Mouse (Mus musculus) midbrain, embryonic 14.5 days (tissue): ENCODE measurements around the gene Igf2r. TPM values are rescaled to one million over a fixed set of nuclear protein-coding genes. Genes with fewer than 3 reads are reported as not detected.

Experiments
- ATAC-seq: fragments of 200-750 bp; cut with Nextera tagmentation; 2 replicates; pipeline ENCODE4 v1.8.0; 2017; ENCODE audit warnings: moderate number of reproducible peaks, moderate library complexity; ENCODE audit not compliant: low FRiP score, low TSS enrichment
- DNase-seq: peaks from one replicate; pipeline ENCODE4 v3.0.0-alpha.2; 2015
- H3K27ac ChIP-seq: fragments of 300-500 bp; sonication (generic); replicated peaks from 2 replicates; pipeline ENCODE4 v1.5.1; 2014; ENCODE audit warnings: mild to moderate bottlenecking, low read depth, low read length, moderate library complexity
- H3K27me3 ChIP-seq: fragments of 300-500 bp; sonication (generic); 2 replicates; pipeline ENCODE4 v1.6.1; 2014; ENCODE audit warnings: low read length, control low read depth, mixed read lengths; ENCODE audit not compliant: control insufficient read depth, insufficient read depth
- H3K36me3 ChIP-seq: fragments of 300-500 bp; sonication (generic); 2 replicates; pipeline ENCODE4 v1.6.1; 2014; ENCODE audit warnings: low read length, control low read depth; ENCODE audit not compliant: control insufficient read depth, insufficient read depth
- H3K4me1 ChIP-seq: fragments of 300-500 bp; sonication (generic); 2 replicates; pipeline ENCODE4 v1.6.1; 2014; ENCODE audit warnings: mild to moderate bottlenecking, antibody characterized with exemption, low read length, control low read depth; ENCODE audit not compliant: control insufficient read depth, insufficient read depth
- H3K4me2 ChIP-seq: fragments of 300-500 bp; sonication (generic); 2 replicates; pipeline ENCODE4 v1.6.1; 2014; ENCODE audit warnings: mild to moderate bottlenecking, low read length, moderate library complexity
- H3K4me3 ChIP-seq: fragments of 300-500 bp; sonication (generic); replicated peaks from 2 replicates; pipeline ENCODE4 v1.5.1; 2014; ENCODE audit warnings: low read depth, low read length
- H3K9ac ChIP-seq: fragments of 300-500 bp; sonication (generic); replicated peaks from 2 replicates; pipeline ENCODE4 v1.6.1; 2014; ENCODE audit warnings: mild to moderate bottlenecking, low read length, moderate library complexity
- H3K9me3 ChIP-seq: fragments of 300-500 bp; sonication (generic); 2 replicates; pipeline ENCODE4 v1.6.1; 2016; ENCODE audit warnings: low read length, control low read depth, mixed read lengths; ENCODE audit not compliant: control insufficient read depth
- WGBS: fragments of 180-500 bp; shearing (Covaris S2); extraction: QIAGEN DNeasy Blood & Tissue Kit; methylation state at CpG from one replicate; pipeline ENCODE4 v1.1.7; 2014; 5-methylcytosine and 5-hydroxymethylcytosine counted together
- polyA plus RNA-seq: library from polyadenylated mRNA; unstranded; fragments of >200 nt; fragmentation: Nextera tagmentation; extraction: Ambion mirVana; gene quantifications from 2 replicates; pipeline ENCODE4 v1.2.1, GENCODE M21; 2014

Igf2r gene
- polyA plus RNA-seq, 1 experiment from 2014 or later: 13.4 TPM

DNA sequence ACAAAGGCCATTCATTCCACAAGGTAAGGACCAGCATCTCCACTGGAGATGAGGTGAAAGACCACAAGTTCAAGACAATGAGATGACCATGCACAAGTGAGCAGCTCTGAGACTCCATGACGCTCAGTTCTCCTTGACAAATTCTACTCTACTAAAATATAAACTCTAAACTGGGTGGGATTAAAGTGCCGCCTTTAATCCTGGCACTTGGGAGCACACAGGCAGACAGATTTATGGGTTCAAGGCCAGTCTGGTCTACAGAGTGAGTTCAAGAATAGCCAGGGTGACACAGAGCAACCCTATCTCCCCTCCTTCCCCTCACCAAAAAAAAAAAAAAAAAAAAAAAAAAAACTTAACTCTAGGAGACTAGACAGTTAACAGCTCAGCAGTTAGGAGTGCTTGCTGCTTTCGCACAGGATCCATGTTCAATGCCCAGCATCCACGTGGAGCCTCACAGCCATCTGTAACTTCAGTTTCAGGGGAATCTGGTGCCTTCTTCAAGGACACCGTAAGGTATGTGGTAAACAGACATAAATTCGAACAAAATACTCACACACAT is 2.1 kb downstream of the Igf2r start:
- ATAC-seq (no peak), DNase-seq (no peak)
- Histone ChIP-seq H3K9ac (no peak overlapping the region), H3K9me3 (no peaks in the 10 kb centered on the region), H3K4me1 (peaks cover 25% of the 10 kb centered on the region), H3K4me2 (peak overlapping the region; percentile 91), H3K36me3 (no peaks in the 10 kb centered on the region), H3K27ac (no peak overlapping the region), H3K4me3 (no peak overlapping the region), H3K27me3 (peaks cover 3% of the 10 kb centered on the region; the same call in 1 of the 2 replicates)
- 93% methylated on average over 6 of the region's 6 CpGs for WGBS

DNA sequence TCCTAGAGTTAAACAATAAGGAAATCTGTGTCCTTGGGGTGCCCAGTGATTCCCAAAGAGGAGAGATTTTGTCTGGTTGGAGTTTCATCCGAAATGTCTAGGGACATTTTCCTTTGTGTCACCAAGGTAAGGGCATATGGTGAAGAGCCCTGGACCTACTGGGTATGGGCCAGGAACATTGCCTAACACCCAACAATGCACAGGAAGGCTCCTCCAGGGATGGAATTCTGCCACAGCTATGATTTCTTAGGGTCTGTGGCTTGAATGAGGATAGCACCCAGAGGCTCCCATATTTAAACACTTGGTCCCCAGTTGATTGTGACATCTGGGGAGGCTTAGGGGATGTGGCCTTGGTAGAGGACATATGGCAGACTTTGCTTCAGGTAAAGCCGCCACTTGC is 6.1 kb downstream of the Igf2r start:
- Histone ChIP-seq H3K4me2 (no peak overlapping the region), H3K4me1 (peaks cover 15% of the 10 kb centered on the region), H3K36me3 (0 out of 2 replicates have a peak, but pooled peaks cover 2% of the 10 kb centered on the region), H3K4me3 (no peak overlapping the region), H3K27ac (no peak overlapping the region), H3K27me3 (no peaks in the 10 kb centered on the region), H3K9ac (no peak overlapping the region), H3K9me3 (no peaks in the 10 kb centered on the region)
- DNase-seq (no peak), ATAC-seq (no peak)
- WGBS: 96% methylated on average over 2 of the region's 2 CpGs

DNA sequence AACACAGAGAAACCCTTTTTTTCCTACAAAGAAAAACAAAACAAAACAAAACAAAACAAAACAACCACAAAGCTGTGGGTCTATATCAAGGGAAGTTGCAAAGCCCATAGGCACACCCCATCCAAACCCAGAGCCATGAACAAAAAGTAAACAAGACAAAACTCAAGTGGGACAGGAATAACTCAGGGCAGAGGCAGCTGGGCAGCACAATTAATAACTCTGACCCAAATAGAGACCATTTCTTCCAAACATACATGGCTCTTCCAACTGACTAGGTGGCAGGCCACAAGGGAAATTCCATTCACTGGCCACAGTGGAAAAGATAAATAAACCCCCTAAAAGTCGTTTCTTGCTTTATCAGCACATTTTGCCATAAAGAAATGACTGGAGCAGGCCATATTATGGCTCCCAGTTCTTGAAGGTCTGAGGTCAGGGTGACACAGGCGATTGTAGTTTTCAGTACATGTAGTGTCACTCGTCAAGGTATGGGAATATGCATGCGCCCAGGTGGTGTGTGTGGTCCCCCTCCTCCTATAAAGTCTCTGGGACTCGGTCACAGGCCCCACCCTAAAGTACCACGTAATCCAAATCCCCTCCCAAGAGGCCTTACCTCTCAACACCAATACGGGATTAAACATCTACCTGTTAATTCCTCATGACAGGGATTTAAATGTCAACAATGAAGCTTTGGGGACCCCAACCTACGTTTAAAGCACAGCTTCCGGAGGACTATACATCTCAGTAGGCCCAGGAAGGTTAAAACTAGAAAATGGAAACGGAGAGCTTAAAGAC is 8.9 kb downstream of the Igf2r start:
- ATAC-seq: no peak
- no peak overlapping the region for H3K4me3 ChIP-seq
- no peaks in the 10 kb centered on the region for H3K9me3 ChIP-seq
- DNase-seq: no peak
- H3K4me1 ChIP-seq: no peaks in the 10 kb centered on the region
- H3K4me2 ChIP-seq: no peak overlapping the region
- 67% methylated on average over 10 of the region's 10 CpGs for WGBS
- no peak overlapping the region for H3K9ac ChIP-seq
- H3K36me3 ChIP-seq: 0 out of 2 replicates have a peak, but pooled peaks cover 2% of the 10 kb centered on the region
- no peaks in the 10 kb centered on the region for H3K27me3 ChIP-seq
- H3K27ac ChIP-seq: no peak overlapping the region

DNA sequence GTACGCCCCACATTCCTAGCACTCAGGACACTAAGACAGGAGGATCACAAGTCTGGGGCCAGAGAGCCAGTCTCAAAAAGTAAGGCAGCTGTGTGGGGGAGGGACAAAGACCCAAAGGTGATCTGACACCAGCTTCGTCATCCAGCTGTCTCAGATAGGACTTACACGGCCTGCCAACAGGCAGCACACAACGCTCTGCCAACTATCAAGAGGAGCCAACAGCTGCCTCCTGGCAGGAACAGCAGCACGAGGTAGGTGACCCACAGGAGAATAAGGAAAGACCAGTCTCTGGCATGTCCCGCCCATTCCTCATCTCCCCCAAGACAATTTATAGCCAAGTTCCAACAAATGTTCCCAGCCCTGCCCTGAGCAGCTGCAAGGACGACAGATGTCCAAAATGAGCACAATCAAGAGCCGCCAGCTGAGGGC is 9.8 kb downstream of the Igf2r start:
- no peak for ATAC-seq
- 81% methylated on average over 8 of the region's 8 CpGs for WGBS
- H3K27me3 ChIP-seq: no peaks in the 10 kb centered on the region
- H3K4me3 ChIP-seq: no peak overlapping the region
- H3K9me3 ChIP-seq: no peaks in the 10 kb centered on the region
- H3K9ac ChIP-seq: no peak overlapping the region
- DNase-seq: no peak
- no peak overlapping the region for H3K4me2 ChIP-seq
- H3K36me3 ChIP-seq: 0 out of 2 replicates have a peak, but pooled peaks cover 2% of the 10 kb centered on the region
- no peak overlapping the region for H3K27ac ChIP-seq
- no peaks in the 10 kb centered on the region for H3K4me1 ChIP-seq

DNA sequence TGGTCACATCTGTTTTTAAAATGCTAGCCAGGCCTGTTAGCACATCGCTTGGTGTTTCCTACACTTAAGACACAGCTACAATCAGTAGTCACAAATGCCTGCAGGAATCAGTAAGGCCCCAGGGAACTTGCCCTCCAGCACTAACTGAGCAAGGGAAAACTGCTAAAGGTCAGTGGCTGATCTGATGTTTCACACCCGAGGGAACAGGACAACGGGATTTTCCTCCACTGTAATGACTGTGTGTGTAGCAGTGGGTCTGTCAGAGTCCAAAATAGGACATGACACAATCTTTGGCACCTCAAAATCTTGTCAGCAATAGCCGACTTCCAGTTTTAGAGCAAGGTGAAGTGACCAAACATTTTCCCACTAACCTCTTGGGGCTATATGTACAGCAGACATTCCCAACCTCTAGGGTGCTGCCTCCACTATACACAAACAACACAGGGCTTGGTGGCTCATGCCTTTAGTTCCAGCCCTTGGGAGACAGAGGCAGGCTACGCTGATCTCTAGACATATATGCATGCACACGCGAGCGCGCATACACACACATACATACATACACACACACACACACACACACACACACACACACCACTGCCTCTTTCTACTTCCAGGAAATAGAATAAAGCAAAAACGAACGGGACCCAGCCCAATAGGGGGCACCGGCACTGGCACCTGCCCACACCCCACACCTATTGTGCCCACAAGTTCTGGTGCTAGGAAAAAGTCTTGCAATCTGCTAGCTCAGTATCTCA is 10.6 kb downstream of the Igf2r start:
- Histone ChIP-seq H3K4me1 (no peaks in the 10 kb centered on the region), H3K27ac (no peak overlapping the region), H3K9ac (no peak overlapping the region), H3K4me2 (no peak overlapping the region), H3K9me3 (no peaks in the 10 kb centered on the region), H3K36me3 (0 out of 2 replicates have a peak, but pooled peaks cover 2% of the 10 kb centered on the region), H3K4me3 (no peak overlapping the region), H3K27me3 (no peaks in the 10 kb centered on the region)
- WGBS: 89% methylated on average over 12 of the region's 12 CpGs
- ATAC-seq (no peak), DNase-seq (no peak)

DNA sequence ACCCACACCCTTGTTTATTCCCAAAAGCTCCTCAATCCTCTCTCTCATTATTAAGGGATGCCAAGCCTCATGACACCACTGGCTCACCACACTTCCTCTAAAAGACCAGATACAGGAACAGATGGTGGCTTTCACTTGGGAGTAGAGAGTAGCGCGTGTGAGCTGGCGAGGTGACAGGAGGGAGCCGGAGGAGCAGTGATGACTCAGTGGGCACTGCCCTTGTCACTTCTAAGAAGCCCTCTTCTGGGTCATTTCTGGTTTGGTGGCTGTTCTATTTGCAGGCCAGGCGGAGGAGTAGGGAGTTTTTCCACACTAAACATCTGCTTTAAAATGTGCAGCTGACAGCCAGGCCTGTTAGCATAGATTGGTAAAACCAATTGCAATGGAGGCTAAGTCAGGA is 11.5 kb downstream of the Igf2r start:
- Histone ChIP-seq H3K36me3 (0 out of 2 replicates have a peak, but pooled peaks cover 2% of the 10 kb centered on the region), H3K9me3 (no peaks in the 10 kb centered on the region), H3K27ac (no peak overlapping the region), H3K9ac (no peak overlapping the region), H3K4me3 (no peak overlapping the region), H3K27me3 (no peaks in the 10 kb centered on the region), H3K4me1 (no peaks in the 10 kb centered on the region), H3K4me2 (no peak overlapping the region)
- no peak for ATAC-seq
- WGBS: 71% methylated on average over 5 of the region's 5 CpGs
- DNase-seq: no peak

DNA sequence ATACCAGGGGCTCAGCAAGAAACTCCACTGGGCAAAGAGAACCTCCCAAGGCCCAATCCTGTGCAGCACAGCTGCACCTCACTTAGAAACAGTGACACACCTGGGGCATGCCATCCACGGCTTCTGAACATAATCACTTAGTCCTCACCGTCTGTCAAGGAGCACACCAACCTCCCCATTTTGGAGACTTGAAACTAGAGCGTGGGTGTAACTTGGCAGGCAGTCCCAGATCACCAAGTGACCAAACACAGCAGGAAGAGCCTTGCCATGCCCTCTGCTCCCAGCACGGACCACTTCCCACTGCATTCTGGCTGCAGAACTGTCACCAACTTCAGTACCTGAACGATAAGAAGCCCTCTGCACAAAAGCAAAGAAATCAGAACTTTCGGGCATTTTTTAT is 12.3 kb downstream of the Igf2r start:
- Histone ChIP-seq H3K4me3 (no peak overlapping the region), H3K4me2 (no peak overlapping the region), H3K9ac (no peak overlapping the region), H3K27ac (no peak overlapping the region), H3K27me3 (no peaks in the 10 kb centered on the region), H3K4me1 (no peaks in the 10 kb centered on the region), H3K36me3 (0 out of 2 replicates have a peak, but pooled peaks cover 2% of the 10 kb centered on the region), H3K9me3 (no peaks in the 10 kb centered on the region)
- DNase-seq (no peak), ATAC-seq (no peak)
- 92% methylated on average over 6 of the region's 6 CpGs for WGBS

DNA sequence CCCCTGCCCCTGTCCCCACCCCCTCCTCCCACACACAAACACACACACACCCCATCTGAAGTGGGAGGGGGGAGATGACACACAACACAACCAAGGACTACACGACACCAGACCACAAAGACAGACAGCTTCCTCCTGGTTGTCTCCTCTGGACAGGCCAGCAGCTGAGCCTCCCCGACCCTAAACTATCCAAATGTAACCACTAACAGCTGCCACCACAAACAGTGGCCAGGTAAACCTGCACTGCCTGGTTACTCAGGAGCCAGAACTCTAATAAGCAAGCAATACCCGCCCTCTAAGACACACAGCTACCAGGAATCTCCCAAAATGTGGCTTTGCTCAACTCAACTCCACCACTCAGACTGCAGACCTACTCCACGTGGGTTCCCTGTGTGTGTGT is 13.5 kb downstream of the Igf2r start:
- Histone ChIP-seq H3K27ac (no peak overlapping the region), H3K9ac (no peak overlapping the region), H3K4me3 (no peak overlapping the region), H3K36me3 (0 out of 2 replicates have a peak, but pooled peaks cover 2% of the 10 kb centered on the region), H3K27me3 (no peaks in the 10 kb centered on the region), H3K4me1 (no peaks in the 10 kb centered on the region), H3K4me2 (no peak overlapping the region), H3K9me3 (no peaks in the 10 kb centered on the region)
- WGBS: 83% methylated on average over 4 of the region's 4 CpGs
- no peak for ATAC-seq
- DNase-seq: no peak
